Mouse (Mus musculus): ENCODE measurements around the gene Cbx5.
"Not testable (repeated sequence)": the region's sequence is repeated elsewhere in the genome, so short reads cannot be mapped to it uniquely, and the experiment has no call there.

The Cbx5 gene

GRCm38 (mm10) chr15:103251595-103251994, 12.0 kb upstream of the Cbx5 start:
- no peak for DNase-seq (ENCODE audit: extremely low read depth, low read depth, low spot score)

GRCm38 (mm10) chr15:103250195-103250740, 10.7 kb upstream of the Cbx5 start:
- no peak for DNase-seq (ENCODE audit: extremely low read depth, low read depth, low spot score)

- not testable (repeated sequence) for DNase-seq (ENCODE audit: extremely low read depth, low read depth, low spot score)
These were observed 9.9 kb upstream of the Cbx5 start for GRCm38 (mm10) chr15:103249511-103249910.

GRCm38 (mm10) chr15:103248401-103249313, 9.0 kb upstream of the Cbx5 start:
- DNase-seq (ENCODE audit: extremely low read depth, low read depth, low spot score), result peak; percentile 80

- DNase-seq (ENCODE audit: extremely low read depth, low read depth, low spot score), result no peak
These were observed 8.3 kb upstream of the Cbx5 start for GRCm38 (mm10) chr15:103247782-103248400.

GRCm38 (mm10) chr15:103247078-103247781, 7.6 kb upstream of the Cbx5 start:
- DNase-seq (ENCODE audit: extremely low read depth, low read depth, low spot score), result no peak

GRCm38 (mm10) chr15:103245616-103246015, 6.0 kb upstream of the Cbx5 start:
- DNase-seq (ENCODE audit: extremely low read depth, low read depth, low spot score), result no peak

GRCm38 (mm10) chr15:103242885-103243284, 3.3 kb upstream of the Cbx5 start:
- DNase-seq (ENCODE audit: extremely low read depth, low read depth, low spot score), result no peak

GRCm38 (mm10) chr15:103241071-103242018, 1.7 kb upstream of the Cbx5 start:
- DNase-seq (ENCODE audit: extremely low read depth, low read depth, low spot score), result not testable (repeated sequence)

GRCm38 (mm10) chr15:103240160-103241028, 778 bp upstream of the Cbx5 start, which contains the start of gene Hnrnpa1:
TSS of gene Hnrnpa1 (plus strand) at chr15:103240432.
- DNase-seq (ENCODE audit: extremely low read depth, low read depth, low spot score), result peak; percentile 92

GRCm38 (mm10) chr15:103239130-103239684, 409 bp downstream of the Cbx5 start:
- peak; percentile 78 for DNase-seq (ENCODE audit: extremely low read depth, low read depth, low spot score)

GRCm38 (mm10) chr15:103237295-103237694, 2.3 kb downstream of the Cbx5 start:
- DNase-seq (ENCODE audit: extremely low read depth, low read depth, low spot score), result no peak

GRCm38 (mm10) chr15:103233119-103233518, 6.5 kb downstream of the Cbx5 start:
- no peak for DNase-seq (ENCODE audit: extremely low read depth, low read depth, low spot score)

GRCm38 (mm10) chr15:103228904-103229303, 10.7 kb downstream of the Cbx5 start:
- DNase-seq (ENCODE audit: extremely low read depth, low read depth, low spot score), result no peak

GRCm38 (mm10) chr15:103227572-103227971, 12.0 kb downstream of the Cbx5 start:
- no peak for DNase-seq (ENCODE audit: extremely low read depth, low read depth, low spot score)

GRCm38 (mm10) chr15:103227022-103227421, 12.6 kb downstream of the Cbx5 start:
- no peak for DNase-seq (ENCODE audit: extremely low read depth, low read depth, low spot score)

GRCm38 (mm10) chr15:103224161-103224560, 15.5 kb downstream of the Cbx5 start:
- no peak for DNase-seq (ENCODE audit: extremely low read depth, low read depth, low spot score)

GRCm38 (mm10) chr15:103221386-103221785, 18.2 kb downstream of the Cbx5 start:
- no peak for DNase-seq (ENCODE audit: extremely low read depth, low read depth, low spot score)

- DNase-seq (ENCODE audit: extremely low read depth, low read depth, low spot score), result no peak
These were observed 18.8 kb downstream of the Cbx5 start for GRCm38 (mm10) chr15:103220785-103221184.
